Mouse (Mus musculus) heart, postnatal 36 days (tissue): Measurements from ENCODE around the gene Met. TPM values are rescaled to one million over a fixed set of nuclear protein-coding genes. Genes with fewer than 3 reads are reported as not detected.

Source experiments
- DNase-seq, 2 experiments: peaks; one replicate each; pipeline ENCODE4 v3.0.0; 2021 to 2022
- intact Hi-C: fragments of 180-260 bp; cut with DNase I; formaldehyde crosslinking; loops from one replicate; pipeline ENCODE4 v1.15.1; 2025
- total RNA-seq, 2 experiments: library from RNA; stranded (reverse); gene quantifications; 2 replicates each; pipeline ENCODE4 v1.2.3; 2021

The Met gene
- total RNA-seq, 2 experiments from 2014 or later = 1.5 to 2.7 TPM

GRCm38 (mm10) chr6:17545480-17545879, 81.9 kb downstream of the Met start:
- DNase-seq = no peak
- intact Hi-C loops = no loop called here

DNA sequence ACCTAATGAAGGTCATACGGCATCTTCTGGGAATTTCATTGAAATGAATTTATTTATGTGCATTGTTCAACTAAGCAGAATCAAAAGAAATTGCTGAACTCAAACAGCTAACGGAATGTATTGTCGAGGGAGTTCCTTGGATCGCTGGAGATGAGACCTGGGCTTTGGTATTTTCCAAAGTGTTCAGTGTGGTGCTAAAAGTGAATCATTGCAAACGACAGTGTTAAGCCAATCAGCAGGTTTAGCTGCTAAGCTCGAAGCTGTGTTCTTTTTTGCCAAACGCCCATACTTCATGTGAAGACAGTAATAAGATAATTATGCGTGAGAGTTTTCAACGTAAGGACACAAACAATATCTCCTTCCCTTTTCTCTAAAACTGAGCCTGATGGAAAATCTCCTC, 82.7 kb downstream of the Met start:
- intact Hi-C loops = no loop called here
- no peak for DNase-seq

- intact Hi-C loops = no loop called here
- DNase-seq = no peak
Observed at GRCm38 (mm10) chr6:17546825-17547224, 83.2 kb downstream of the Met start.

GRCm38 (mm10) chr6:17548786-17549185, 85.2 kb downstream of the Met start:
- intact Hi-C loops = no loop called here
- no peak for DNase-seq

DNA sequence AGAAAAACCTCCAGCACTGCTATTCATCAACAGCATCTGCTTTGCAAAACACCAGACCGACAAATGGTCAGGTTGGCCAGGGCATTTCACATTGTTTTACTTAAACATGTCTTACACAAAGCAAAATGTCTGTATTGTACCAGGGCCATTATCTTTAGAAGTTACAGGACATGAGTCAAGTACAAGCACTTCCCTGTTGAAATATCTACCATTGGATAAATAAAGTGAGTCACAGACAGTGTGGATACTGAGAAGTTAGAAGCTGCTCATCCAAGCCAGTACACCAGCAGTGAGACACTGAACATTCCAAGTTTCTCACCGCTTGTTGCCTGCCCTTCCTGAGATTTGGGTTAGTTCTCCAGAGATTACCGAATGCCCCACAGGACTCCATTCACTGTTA, 86.0 kb downstream of the Met start:
- no peak for DNase-seq

DNA sequence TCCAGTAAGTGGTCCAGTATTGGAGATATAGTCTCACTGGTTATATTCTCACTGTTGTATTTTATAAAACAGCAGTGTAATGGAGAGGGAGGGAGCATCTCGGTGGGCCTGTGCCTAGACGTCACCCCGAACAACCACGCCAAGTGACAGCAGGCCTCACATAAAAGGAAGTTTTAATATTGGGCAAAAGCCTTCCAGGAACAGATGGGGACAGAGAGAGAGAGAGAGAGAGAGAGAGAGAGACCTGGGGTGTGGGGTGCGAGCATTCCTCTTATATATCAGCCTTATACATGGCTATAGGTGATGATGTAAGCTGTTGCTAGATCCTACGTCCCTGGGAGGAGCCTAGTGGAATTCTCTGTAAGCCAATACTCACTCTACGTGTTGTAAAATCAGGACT, 90.7 kb downstream of the Met start:
- intact Hi-C loops = no loop called here
- DNase-seq = no peak

More for the DNA sequence above, 86.0 kb downstream of the Met start:
- intact Hi-C loops = no loop called here

DNA sequence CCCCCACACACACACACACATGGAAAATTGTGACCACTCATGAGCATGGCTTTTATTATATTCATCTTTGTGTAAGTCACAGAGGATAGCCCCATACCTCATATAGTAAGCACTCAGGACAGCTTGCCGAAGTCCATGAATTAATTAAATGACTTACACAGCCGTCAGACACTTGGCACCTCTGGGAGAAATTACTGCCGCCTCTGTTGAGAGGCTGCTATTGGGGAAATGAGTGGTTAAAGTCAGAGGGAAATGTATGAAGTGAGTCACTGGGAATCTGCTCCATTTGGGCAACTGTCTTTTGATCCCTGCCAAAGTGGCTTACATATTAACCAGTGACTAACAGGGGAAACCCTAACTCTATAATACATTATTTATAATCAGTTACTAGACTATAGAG, 91.2 kb downstream of the Met start:
- no peak for DNase-seq
- intact Hi-C loops = no loop called here

DNA sequence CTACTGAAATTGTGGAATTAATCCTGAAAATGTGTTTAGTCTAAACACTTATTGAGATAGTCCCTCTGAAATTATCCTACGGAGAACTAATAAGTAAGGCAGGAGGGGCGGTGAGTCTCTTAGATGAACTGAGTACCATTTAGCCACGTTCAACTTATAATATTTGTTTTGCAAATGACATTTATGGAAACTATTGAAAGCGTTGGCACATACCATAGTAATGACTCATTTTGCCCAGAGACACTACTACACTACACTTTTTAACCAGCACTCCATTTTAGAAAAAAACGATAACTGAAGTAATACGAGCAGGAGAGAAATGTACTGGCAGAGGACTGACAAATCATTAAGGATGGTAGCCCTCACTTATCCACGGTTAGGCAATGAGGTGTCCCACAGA, 92.1 kb downstream of the Met start:
- DNase-seq = no peak
- intact Hi-C loops = no loop called here

DNA sequence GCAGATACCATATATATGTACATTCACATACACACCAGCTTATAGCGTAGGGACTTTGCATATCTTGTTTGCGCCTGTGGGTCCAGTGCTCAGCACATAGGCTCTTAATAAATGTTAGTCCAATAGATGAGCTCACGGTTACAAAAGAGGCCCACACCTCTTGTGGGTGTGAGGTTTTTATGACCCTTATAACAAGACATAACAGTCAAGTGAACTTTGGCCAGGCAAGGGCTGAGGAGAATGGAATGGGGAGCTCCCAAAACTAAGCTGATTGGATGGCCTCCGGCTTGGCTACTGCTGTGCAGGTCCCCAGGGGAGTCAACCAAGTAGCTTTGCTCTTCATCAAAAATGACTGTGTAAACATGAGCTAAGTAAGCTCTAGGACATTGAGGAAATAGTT, 96.1 kb downstream of the Met start:
- DNase-seq = no peak
- intact Hi-C loops = no loop called here

- DNase-seq = no peak
Observed at GRCm38 (mm10) chr6:17561347-17561746, 97.7 kb downstream of the Met start.

DNA sequence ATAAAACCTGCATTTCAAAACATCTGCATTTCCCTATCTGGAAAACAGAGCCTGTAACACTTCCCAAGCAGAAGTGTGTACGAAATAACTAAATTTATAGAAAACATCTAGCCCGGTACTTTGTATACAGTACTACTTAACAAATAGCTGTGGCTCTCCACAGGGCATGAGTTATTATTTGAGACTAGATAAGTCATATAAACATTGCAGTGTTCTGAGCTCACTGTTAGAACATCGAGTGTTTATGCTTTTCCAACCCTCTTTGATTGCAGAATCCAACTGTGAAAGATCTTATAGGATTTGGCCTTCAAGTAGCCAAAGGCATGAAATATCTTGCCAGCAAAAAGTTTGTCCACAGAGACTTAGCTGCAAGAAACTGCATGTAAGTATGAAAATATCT, 98.3 kb downstream of the Met start:
- no peak for DNase-seq
- intact Hi-C loops = no loop called here

More at GRCm38 (mm10) chr6:17561347-17561746, 97.7 kb downstream of the Met start:
- intact Hi-C loops = no loop called here

GRCm38 (mm10) chr6:17562472-17563088, 99.0 kb downstream of the Met start:
- intact Hi-C loops = no loop called here

DNA sequence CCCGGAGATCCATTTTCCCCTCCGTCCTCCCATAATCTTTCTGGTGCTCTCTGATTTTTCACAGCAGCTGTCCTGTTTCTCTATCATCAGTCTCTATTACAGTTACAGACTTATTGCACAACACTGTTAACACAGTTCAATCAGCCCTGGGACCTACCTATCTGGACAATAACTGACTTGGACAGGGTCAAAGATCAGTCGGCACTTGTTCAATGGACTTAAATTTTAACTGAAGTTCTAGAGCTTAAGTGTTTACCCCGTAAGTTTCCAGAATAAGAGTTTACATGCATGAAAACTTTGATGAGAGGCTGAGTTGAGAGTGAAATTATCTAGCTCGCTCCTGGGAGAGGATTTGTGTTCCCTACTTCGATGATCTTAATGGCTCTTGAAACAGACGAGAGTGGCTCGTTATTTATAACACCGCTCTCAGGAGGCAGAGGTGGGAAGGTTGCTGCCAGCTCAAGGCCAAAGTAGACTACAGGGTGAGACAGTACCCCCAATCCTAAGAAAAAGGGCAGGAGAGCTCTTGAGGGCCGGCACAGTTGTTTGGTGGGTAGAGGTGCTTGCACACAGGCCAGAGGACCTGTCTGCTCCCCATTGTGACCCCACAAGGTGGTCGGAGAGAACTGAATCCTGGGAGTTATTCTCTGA, 105.2 kb downstream of the Met start:
- DNase-seq = no peak
- intact Hi-C loops = no loop called here

More at GRCm38 (mm10) chr6:17562472-17563088, 99.0 kb downstream of the Met start:
- DNase-seq = no peak

DNA sequence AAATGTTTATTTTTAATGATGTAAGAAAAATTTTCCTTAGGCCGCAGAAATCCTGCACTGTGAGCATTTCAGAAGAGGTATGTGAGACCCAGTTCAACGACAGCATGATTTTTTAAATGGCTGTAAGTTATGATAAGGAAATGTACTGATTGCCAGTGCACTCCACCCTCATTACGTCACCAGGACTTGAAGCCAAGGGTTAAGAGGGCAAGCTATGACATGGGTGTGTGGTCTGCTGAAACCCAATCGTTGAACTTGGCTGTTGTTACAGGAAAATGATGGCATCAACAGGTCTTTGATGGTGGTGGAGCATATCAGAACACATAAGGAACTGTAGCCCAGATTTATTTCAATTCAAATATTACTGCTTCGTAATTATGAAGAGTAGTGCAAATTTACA, 109.6 kb downstream of the Met start:
- intact Hi-C loops = no loop called here
- DNase-seq = no peak

- no peak for DNase-seq
- intact Hi-C loops = no loop called here
Observed at GRCm38 (mm10) chr6:17573732-17574131, 110.1 kb downstream of the Met start.

- no peak for DNase-seq
- intact Hi-C loops = no loop called here
Observed at GRCm38 (mm10) chr6:17578092-17578760, 114.6 kb downstream of the Met start.

DNA sequence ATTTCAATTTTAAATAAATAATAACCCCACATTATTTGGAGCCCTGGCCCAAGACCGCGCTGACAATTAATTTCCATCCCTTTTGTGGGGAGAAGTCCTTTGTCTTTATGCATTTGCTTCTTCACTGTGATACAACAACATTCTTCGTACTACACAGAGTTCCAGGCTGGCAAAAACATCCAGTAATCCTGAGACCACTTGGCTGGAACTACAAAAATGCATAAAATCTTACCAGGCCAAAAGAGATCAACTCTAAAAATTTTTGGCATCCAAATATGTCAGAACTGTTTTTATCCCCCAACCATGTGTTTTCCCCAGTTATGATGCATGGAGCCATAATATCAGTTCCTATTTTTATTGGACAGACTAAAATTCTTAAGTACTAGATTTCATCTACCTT, 116.7 kb downstream of the Met start:
- no peak for DNase-seq
- intact Hi-C loops = no loop called here

GRCm38 (mm10) chr6:17583982-17584381, 120.4 kb downstream of the Met start:
- intact Hi-C loops = no loop called here

DNA sequence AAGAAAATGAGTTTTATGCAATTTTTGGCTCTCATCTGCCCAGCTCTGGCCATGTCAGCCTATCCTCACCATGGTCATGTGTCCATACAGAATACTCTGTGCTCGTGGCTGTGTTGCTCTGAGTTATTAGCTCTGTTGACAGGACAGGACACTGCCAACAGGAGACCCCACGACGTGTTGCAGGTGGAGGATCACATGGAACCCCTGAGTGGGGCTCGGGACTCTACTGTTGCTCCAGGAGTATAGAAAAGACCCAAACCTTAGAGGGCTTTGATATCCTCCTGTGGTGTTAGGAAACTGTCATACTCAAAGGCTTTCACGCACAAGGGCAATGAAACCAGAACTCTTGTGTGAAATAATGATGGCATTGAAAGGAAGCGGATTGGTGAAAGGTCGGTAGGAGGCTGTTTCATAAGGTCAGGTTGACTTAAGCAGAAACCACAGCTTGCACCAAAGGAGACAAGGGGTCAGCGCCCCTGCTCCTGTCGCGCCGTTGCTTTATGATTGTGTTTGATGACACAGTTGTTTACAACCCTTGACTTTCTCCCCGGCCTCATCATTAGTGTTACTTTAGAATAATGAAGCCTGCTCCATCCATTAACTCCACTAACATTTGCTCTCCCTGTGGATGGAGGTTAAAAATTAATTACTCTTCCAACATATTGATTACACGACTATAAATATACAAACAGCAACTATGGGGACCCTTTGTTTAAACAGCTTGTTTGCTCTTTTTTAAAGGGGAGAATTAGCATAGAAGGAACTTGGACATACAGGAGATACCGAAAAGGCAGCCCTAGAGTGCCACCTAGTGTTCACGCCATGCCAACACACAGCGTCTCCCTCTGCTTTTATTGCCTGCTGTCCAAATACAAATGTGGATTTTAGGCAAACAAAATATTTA, 125.7 kb downstream of the Met start:
- peak; percentile 79 to 84 for DNase-seq
- intact Hi-C loops = loop anchor here (1.0 to 5.0 kb wide), 4 partner anchors 126 to 562 kb away; partner anchors contain the start of gene Met

More at GRCm38 (mm10) chr6:17583982-17584381, 120.4 kb downstream of the Met start:
- DNase-seq = peak; percentile 58 to 69

DNA sequence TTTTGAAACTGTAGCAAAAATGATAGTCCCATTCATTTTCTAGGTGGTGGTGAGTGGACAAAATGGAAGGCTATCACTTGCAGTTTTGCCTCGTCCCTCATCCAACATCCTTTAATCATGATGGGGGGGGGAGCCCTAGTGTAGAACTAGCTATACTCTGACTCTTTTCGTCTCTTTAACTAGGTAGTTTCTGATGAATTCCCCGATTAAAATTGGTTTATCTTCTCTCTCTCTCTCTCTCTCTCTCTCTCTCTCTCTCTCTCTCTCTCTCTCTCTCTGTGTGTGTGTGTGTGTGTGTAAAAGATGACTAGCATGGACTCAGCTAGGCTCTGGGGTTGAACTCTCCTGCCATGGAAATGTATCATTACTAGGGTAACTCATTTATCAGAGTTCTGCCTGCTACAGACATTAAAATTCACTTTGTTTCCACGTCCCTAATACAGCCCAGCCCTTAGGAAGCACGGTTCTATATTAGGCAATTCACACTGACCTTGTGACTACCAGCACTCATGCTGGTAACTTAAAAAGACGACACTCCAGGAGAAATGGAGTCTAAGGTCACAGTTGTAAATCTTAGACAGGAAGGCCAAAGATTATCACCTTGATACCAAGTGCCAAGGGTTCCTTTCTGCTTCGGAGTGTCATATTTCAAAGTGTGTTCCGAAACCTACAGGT, 126.5 kb downstream of the Met start:
- DNase-seq = no peak
- intact Hi-C loops = loop anchor here (1.0 to 5.0 kb wide), 4 partner anchors 127 to 563 kb away; partner anchors contain the start of gene Met
